In the genomic region with DNA sequence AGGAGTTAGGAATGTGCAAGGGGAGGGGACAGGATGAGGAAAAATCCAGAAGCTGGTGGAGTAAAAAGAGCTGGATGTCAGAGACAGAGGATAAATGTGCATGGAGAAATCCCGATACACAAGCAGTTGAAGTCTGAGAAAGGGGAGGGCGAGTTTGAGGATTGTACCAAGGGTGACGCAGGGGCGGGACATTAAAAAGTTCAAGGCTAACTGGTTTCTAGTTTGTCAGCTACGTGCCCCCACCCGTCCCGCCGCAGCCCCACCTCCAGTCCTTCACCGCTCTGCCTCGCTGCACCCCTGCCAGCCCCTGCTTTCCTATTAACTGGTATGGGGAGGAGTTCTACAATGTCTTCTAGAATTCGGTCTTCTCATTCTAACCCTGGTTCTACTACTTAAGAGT, we compare ENCODE assay signal across 8 mouse cellular contexts. TPM values are rescaled to one million over a fixed set of nuclear protein-coding genes. Genes with fewer than 3 reads are reported as not detected.
DNase-seq lines count a peak whose midpoint lies in the region; ATAC-seq and TF ChIP-seq lines count a peak whose summit lies in the region.

No protein-coding gene starts in this region.

- peak overlapping the region; percentile 66 for H3K27ac ChIP-seq in left cerebral cortex, adult 2 months
- H3K27ac ChIP-seq in hindbrain, embryonic 14.5 days = 0 out of 2 replicates have a peak overlapping the region, but pooled peaks have one; percentile 1
- peak overlapping the region; percentile 76 for H3K27ac ChIP-seq in liver, embryonic 12.5 days
- H3K27ac ChIP-seq in olfactory bulb, adult 2 months (ENCODE audit: insufficient read depth, low read depth, low read length) = no peak overlapping the region

- no peaks in the 10 kb centered on the region for H3K9me3 ChIP-seq in hindbrain, embryonic 14.5 days (ENCODE audit: control insufficient read depth, low read length)
- H3K9me3 ChIP-seq in liver, embryonic 12.5 days (replicated peaks) = no peaks in the 10 kb centered on the region

- 2% methylated on average over 11 of the region's 11 CpGs for WGBS in hindbrain, embryonic 14.5 days
- WGBS in liver, embryonic 12.5 days (ENCODE audit: insufficient replicate concordance) = under 1% methylated on average over 11 of the region's 11 CpGs
- WGBS in olfactory bulb, adult 2 months = under 1% methylated on average over 11 of the region's 11 CpGs

- peak overlapping the region; percentile 80 for H3K4me2 ChIP-seq in hindbrain, embryonic 14.5 days (replicated peaks)
- peak overlapping the region; percentile 84 for H3K4me2 ChIP-seq in liver, embryonic 12.5 days

- peak overlapping the region; percentile 58 for H3K9ac ChIP-seq in hindbrain, embryonic 14.5 days
- H3K9ac ChIP-seq in liver, embryonic 12.5 days = peak overlapping the region; percentile 77

- intact Hi-C loops in left cerebral cortex, adult 2 months (cut with DNase I) = no loop called here

- peaks cover 7% of the 10 kb centered on the region for H3K4me1 ChIP-seq in hindbrain, embryonic 14.5 days (replicated peaks; ENCODE audit: control insufficient read depth, insufficient read depth, low read length)
- H3K4me1 ChIP-seq in liver, embryonic 12.5 days = peaks cover 25% of the 10 kb centered on the region
- H3K4me1 ChIP-seq in olfactory bulb, adult 2 months (ENCODE audit: control insufficient read depth, insufficient read depth, low read length) = peaks cover 2% of the 10 kb centered on the region; the same call in 1 of the 2 replicates

- H3K27me3 ChIP-seq in hindbrain, embryonic 14.5 days (ENCODE audit: control insufficient read depth, insufficient read depth, low read length) = no peaks in the 10 kb centered on the region
- H3K27me3 ChIP-seq in liver, embryonic 12.5 days (replicated peaks) = no peaks in the 10 kb centered on the region

- DNase-seq in left cerebral cortex, adult 2 months (ENCODE audit: extremely low spot score in 1 of 2, low spot score in 2 of 2) = no peak
- DNase-seq in left cerebral cortex, adult 9 months (ENCODE audit: low spot score in 2 of 2) = no peak
- peak; percentile 57 for DNase-seq in c-Kit-positive CD71-positive TER-119-positive erythroid progenitor cells, embryonic 14.5 days (ENCODE audit: low spot score)
- no peak for DNase-seq in hindbrain, embryonic 14.5 days (ENCODE audit: low spot score)
- no peak for DNase-seq in right cerebral cortex, postnatal 25 days
- no peak for DNase-seq in frontal cortex, postnatal 10 days (ENCODE audit: low spot score in 2 of 2)

- peak; percentile 1; the same call in 1 of the 2 replicates for ATAC-seq in hindbrain, embryonic 14.5 days (ENCODE audit: low FRiP score)
- ATAC-seq in liver, embryonic 12.5 days = peak; percentile 57

- no peak for TF ChIP-seq CTCF in left cerebral cortex, adult 2 months (IDR thresholded peaks at IDR 0.05)
- TF ChIP-seq CTCF in olfactory bulb, adult 2 months (IDR thresholded peaks at IDR 0.05; ENCODE audit: insufficient read depth, low read depth, low read length) = no peak

- TF ChIP-seq POLR2A in olfactory bulb, adult 2 months (IDR thresholded peaks at IDR 0.05; ENCODE audit: insufficient read depth, low read depth, low read length) = no peak

- peak overlapping the region; percentile 94 for H3K4me3 ChIP-seq in left cerebral cortex, adult 2 months
- H3K4me3 ChIP-seq in hindbrain, embryonic 14.5 days (replicated peaks; ENCODE audit: low read length) = peak overlapping the region; percentile 45
- peak overlapping the region; percentile 83 for H3K4me3 ChIP-seq in liver, embryonic 12.5 days
- peak overlapping the region; percentile 71 for H3K4me3 ChIP-seq in olfactory bulb, adult 2 months (ENCODE audit: insufficient read depth, low read depth, low read length)

- peaks cover 28% of the 10 kb centered on the region for H3K36me3 ChIP-seq in hindbrain, embryonic 14.5 days (replicated peaks; ENCODE audit: control insufficient read depth, insufficient read depth)
- H3K36me3 ChIP-seq in liver, embryonic 12.5 days = peaks cover 42% of the 10 kb centered on the region

RNA-seq across cellular contexts. Expression of gene Phb, which starts 0.4 kb away (rescaled TPM):
- total RNA-seq in left cerebral cortex, adult 2 months (2021) = 10 to 100 TPM; 70.0 to 74.0 TPM
- polyA plus RNA-seq in hindbrain, embryonic 14.5 days (2014; fragmentation: Nextera tagmentation; extraction: Ambion mirVana) = 200 and 220 TPM in 2 replicates
- polyA plus RNA-seq in liver, embryonic 12.5 days (2016; fragmentation: Nextera tagmentation; extraction: Ambion mirVana) = 205 and 206 TPM in 2 replicates
- polyA plus RNA-seq in olfactory bulb, adult 2 months (2012; ENCODE audit: insufficient read depth, insufficient read length, low replicate concordance, missing spikeins) = not detected in 2 replicates

RNA-seq across cellular contexts. Expression of gene Zfp652, which starts 45.3 kb away (rescaled TPM):
- 10 to 100 TPM; 42.3 to 43.5 TPM for total RNA-seq in left cerebral cortex, adult 2 months (2021)
- polyA plus RNA-seq in hindbrain, embryonic 14.5 days (2014; fragmentation: Nextera tagmentation; extraction: Ambion mirVana) = 10.9 and 12.8 TPM in 2 replicates
- polyA plus RNA-seq in liver, embryonic 12.5 days (2016; fragmentation: Nextera tagmentation; extraction: Ambion mirVana) = 8.9 TPM in 2 replicates
- polyA plus RNA-seq in olfactory bulb, adult 2 months (2012; ENCODE audit: insufficient read depth, insufficient read length, low replicate concordance, missing spikeins) = 93.0 TPM in 1 of 2 replicates, not detected in the other

RNA-seq across cellular contexts. Expression of gene B130006D01Rik, which starts 56.2 kb away (rescaled TPM):
- total RNA-seq in left cerebral cortex, adult 2 months (2021) = 1 to 10 TPM; 1.2 TPM
- 0.83 and 1.6 TPM in 2 replicates for polyA plus RNA-seq in hindbrain, embryonic 14.5 days (2014; fragmentation: Nextera tagmentation; extraction: Ambion mirVana)
- polyA plus RNA-seq in liver, embryonic 12.5 days (2016; fragmentation: Nextera tagmentation; extraction: Ambion mirVana) = 0.62 and 0.65 TPM in 2 replicates
- not detected in 2 replicates for polyA plus RNA-seq in olfactory bulb, adult 2 months (2012; ENCODE audit: insufficient read depth, insufficient read length, low replicate concordance, missing spikeins)

Comparison
In these comparisons a context has a peak if more than half of its experiments do, and no peak if none do; other contexts are left out.
1. RNA of gene Phb, which starts 0.4 kb away (polyA plus RNA-seq): 205 to 206 TPM in liver, embryonic 12.5 days and 200 to 220 TPM in hindbrain, embryonic 14.5 days; not detected in olfactory bulb, adult 2 months; every median in the first group is over 100 times any median in the second.
2. Peak in every context shown above with its lines, with median percentiles within 50 percentile points of each other: H3K4me3 ChIP-seq.